Mouse (Mus musculus) gastrocnemius, postnatal 14 days (tissue): ENCODE results near the gene Zfhx3. TPM values are rescaled to one million over a fixed set of nuclear protein-coding genes. Genes with fewer than 3 reads are reported as not detected.

Experiments
- DNase-seq: peaks from one replicate; pipeline ENCODE4 v3.0.0; 2021; ENCODE audit warnings: mixed read lengths
- intact Hi-C: fragments of 180-260 bp; cut with DNase I; formaldehyde crosslinking; loops from one replicate; pipeline ENCODE4 v1.15.1; 2025; ENCODE audit warnings: low total_unique reads
- total RNA-seq, 2 experiments: library from RNA; stranded (reverse); gene quantifications; 2 replicates each; pipeline ENCODE4 v1.2.3; 2021

The Zfhx3 gene
- total RNA-seq, 2 experiments from 2014 or later, result 9.7 to 10.8 TPM

GRCm38 (mm10) chr8:108829305-108829717, 886.9 kb downstream of the Zfhx3 start:
- intact Hi-C loops, result no loop called here
- DNase-seq, result peak; percentile 64

DNA sequence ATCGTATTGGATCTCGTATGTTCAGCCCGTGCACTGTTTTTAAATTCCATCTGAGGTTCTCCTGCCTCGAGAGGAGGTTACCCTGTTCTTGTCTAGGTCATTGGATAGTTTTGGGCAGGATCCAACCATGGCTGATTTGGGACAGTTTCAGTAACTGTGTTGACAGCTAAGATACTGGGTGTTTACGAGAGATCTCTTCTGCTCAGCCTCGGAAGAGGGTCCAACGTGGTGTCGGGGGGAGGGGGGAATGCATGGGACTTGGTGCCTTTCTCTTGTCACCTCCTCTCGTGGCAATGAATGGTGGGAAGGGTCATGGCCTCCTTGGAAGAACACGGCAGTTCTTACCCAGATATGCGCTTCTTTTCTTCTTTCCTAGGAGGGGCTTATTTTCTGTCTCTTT, 892.7 kb downstream of the Zfhx3 start:
- intact Hi-C loops, result no loop called here
- DNase-seq, result no peak

- intact Hi-C loops, result no loop called here
- DNase-seq, result no peak
These were observed 895.3 kb downstream of the Zfhx3 start for GRCm38 (mm10) chr8:108837788-108838187.

DNA sequence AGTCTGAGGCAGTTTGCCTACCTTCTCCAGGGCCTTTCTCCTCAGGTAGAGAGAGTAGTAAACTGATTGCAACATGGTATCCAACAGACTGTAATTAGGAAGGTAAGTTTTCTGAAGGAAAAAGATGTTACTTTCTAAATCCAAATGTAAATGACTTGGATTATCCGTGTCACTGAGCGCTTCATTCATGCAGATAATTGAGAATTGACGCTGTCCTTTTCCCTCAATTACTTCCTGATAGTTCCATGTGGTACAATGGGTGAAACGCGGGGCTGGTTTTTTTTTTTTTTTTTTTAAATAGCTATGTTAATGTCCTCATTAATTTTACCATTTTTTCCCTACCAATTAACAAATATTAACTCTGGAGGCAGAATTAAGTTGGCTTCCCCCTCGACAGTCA, 896.3 kb downstream of the Zfhx3 start:
- DNase-seq, result no peak
- intact Hi-C loops, result no loop called here

DNA sequence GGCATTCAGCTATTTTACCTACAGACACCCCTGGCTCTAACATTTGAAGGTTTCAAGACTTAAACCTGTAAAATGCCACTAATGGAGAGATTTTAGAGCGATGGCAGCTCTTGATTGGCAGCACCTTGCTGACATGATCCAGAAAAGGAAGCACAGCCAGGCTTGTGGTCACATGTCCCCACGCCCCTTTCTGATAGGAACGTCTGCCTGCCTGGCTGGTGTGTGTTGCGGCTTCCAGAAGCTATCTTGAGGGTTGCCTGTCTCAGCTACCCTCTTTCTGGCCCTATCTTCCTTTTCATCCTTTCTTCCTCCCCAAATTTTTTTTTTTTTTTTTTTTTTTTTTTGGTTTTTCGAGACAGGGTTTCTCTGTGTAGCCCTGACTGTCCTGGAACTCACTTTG, 899.9 kb downstream of the Zfhx3 start:
- intact Hi-C loops, result no loop called here
- DNase-seq, result no peak

- no peak for DNase-seq
- intact Hi-C loops, result no loop called here
These were observed 903.7 kb downstream of the Zfhx3 start for GRCm38 (mm10) chr8:108846174-108846573.

DNA sequence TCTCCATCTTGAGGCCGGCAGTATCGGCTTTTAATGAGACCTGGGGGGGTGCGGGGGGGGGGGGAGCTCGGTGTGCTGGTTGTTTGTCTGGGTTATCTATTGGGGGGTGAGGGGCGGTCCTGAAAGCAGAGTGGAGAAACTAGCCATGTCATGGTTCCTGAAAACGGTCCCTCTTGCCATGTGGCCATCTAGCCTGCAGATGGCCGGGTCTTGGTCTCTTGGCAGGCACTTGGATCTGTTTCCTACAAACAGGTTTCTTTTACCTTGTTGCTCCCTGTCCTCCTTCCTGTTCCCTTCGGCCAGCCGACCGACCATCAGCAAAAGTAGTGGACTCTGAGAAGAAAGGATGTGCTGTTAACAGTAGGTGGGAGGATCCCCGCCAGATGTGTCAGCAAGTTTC, 904.4 kb downstream of the Zfhx3 start:
- intact Hi-C loops, result no loop called here
- no peak for DNase-seq

GRCm38 (mm10) chr8:108847356-108847755, 904.9 kb downstream of the Zfhx3 start:
- intact Hi-C loops, result no loop called here
- DNase-seq, result no peak

- intact Hi-C loops, result no loop called here
- no peak for DNase-seq
These were observed 906.0 kb downstream of the Zfhx3 start for GRCm38 (mm10) chr8:108848484-108848883.

DNA sequence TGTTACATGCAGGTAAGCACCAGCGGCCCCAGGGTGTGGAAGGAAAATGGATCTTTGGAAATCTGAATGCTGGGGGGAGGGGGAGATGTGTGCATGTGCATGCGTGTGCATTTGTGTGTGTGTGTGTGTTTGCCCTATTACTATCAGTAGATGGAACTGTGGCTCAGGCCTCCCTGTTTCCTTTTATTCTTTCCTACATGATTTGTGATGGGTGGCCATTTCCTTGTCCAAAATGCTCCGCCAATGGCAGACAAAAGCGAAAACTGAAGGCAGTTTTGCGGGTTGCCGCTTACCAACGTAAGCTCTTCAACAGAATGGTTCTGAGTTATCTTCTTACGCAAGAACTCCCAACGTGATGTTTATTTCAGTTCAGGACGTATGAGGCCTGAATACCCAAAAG, 910.6 kb downstream of the Zfhx3 start:
- intact Hi-C loops, result no loop called here
- no peak for DNase-seq

GRCm38 (mm10) chr8:108854444-108855102, 912.1 kb downstream of the Zfhx3 start:
- no peak for DNase-seq
- intact Hi-C loops, result no loop called here

DNA sequence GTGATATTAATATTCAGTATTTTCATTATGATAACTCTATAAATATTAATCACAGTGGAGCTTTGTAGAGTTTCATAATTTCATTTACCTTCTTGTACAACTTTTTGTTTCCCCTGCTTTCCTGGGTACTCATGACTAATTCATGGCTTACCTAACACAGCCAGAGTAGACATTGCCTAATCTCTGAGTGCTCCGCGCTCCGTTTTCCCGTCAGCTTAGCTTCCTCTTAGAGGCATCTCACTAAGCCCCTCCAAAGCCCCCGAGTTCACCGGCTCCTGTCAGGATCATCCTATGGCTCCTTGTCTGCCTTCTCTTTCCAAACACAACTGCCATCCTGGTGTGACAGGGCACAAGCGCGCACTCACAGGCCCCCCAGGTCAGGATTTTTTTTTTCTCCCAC, 916.6 kb downstream of the Zfhx3 start:
- intact Hi-C loops, result no loop called here
- DNase-seq, result no peak

DNA sequence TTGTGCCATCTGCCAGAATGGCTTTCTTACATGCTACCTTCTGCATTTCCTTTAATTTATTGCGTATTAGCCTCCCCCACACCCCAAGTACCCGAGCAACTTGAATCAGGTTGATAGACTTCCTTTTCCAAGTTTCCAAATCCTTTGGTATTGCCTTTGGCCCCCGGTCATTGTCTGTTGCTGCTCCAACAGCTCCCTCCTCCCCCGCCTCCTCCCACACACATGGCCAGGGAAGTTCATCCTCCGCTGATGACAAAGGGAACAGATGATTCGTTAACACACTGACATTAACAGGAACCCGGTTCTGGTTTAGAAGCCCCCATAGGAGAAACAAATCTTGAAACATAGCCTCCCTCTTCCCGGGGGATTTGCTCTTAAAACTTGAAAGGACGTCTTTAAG, 917.5 kb downstream of the Zfhx3 start:
- no peak for DNase-seq
- intact Hi-C loops, result no loop called here

DNA sequence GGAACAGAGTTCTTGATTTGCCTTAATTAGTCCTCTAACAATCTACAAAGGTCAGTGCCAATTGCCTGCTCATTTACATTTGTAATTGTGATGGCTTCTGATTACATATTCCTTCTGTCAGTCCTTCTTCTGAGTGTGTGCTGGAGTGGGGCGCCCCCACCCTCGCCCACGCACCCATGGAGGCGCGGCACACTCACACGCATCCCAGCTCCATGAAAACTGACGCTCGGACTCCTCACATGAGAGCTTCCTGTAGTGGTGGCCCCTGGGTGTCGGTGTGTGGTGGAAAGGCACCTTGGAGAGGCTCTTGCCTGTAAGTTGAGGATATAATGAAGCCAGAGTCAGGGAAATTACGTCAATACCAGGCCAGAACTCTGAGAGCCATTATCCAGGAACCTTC, 921.0 kb downstream of the Zfhx3 start:
- intact Hi-C loops, result no loop called here
- no peak for DNase-seq

- intact Hi-C loops, result no loop called here
- DNase-seq, result no peak
These were observed 924.0 kb downstream of the Zfhx3 start for GRCm38 (mm10) chr8:108866430-108866829.

GRCm38 (mm10) chr8:108867482-108868258, 925.2 kb downstream of the Zfhx3 start:
- no peak for DNase-seq

GRCm38 (mm10) chr8:108868259-108869090, 926.0 kb downstream of the Zfhx3 start:
- intact Hi-C loops, result no loop called here
- DNase-seq, result no peak

More at GRCm38 (mm10) chr8:108867482-108868258, 925.2 kb downstream of the Zfhx3 start:
- intact Hi-C loops, result no loop called here

DNA sequence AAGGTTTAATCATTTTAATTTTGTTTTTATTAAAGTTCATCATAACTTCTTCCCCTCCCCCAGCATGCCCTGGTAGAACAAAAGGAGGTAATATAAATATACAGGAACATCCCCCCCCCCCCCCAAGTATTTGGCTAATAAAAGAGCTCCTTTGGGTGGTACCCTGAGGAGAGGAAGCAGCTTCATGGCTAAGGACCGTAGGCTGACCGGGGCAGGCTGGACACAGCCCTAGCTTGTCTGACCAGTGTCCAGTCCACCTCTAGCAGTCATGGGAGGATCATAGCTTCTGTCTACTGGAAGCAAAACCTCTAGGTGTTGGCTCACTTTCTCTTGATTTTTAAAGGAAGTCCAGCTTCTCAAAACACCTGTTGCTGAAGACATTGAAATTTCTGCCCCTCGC, 927.0 kb downstream of the Zfhx3 start:
- intact Hi-C loops, result no loop called here
- DNase-seq, result no peak

- intact Hi-C loops, result no loop called here
- no peak for DNase-seq
These were observed 927.5 kb downstream of the Zfhx3 start for GRCm38 (mm10) chr8:108869935-108870334.

DNA sequence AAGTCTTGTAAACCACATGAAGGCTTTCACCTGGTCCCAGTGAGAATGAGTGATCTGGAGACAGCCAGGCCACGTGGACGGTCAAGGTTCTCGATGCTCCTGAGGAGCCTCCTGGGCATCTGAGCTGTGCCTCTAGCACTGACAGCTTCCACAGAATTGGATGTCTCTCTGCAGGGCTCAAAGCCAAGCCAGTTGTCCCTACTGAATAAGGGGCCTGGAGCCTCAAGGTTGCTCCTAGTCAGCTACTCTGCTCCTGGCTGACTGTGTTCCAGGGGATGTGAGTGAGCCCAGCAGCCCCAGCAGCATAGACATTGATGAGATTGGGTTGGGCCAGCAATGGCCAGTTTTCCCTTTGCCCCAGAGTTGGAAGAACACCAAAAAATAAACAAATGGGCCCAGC, 927.9 kb downstream of the Zfhx3 start:
- intact Hi-C loops, result no loop called here
- DNase-seq, result no peak
